Mouse (Mus musculus): ENCODE results near the gene Sh3bgrl2. TPM values are rescaled to one million over a fixed set of nuclear protein-coding genes. Genes with fewer than 3 reads are reported as not detected.

The Sh3bgrl2 gene
- total RNA-seq, 1 experiment from 2014 or later = 2.4 TPM

DNA sequence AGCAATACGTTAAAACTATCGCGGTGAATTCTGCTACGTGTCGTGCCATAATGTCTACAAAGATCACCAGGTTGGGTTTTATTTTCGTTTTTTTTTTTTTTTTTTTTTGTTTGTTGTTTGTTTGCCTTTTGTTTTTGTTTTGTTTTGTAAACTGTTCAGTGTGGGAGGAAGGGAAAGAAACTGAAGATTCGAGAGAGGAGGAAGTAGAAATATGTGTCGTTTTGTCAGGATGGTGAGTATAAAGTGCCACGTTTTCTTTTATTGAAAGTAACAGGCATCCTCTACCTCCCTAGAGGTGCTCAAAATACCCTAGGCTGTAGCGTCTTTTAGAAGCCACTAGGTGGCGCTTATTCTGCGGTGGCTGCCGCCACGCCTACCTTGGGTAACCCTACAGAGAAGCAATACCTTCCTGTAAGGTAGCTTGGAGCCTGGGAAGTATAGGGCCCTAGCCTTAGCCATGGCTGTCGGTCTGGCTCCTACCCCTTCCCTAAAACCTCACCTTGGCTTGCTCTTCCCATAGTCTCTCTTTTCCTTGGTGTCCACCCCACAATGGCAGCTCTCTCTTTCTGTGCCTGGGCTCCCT lies 104.6 kb downstream of the Sh3bgrl2 start:
- ATAC-seq (replicated peaks; ENCODE audit: insufficient number of reproducible peaks, low FRiP score, low TSS enrichment, poor library complexity, severe bottlenecking) = no peak

GRCm38 (mm10) chr9:83654601-83655000 lies 106.5 kb downstream of the Sh3bgrl2 start:
- no peak for ATAC-seq (replicated peaks; ENCODE audit: insufficient number of reproducible peaks, low FRiP score, low TSS enrichment, poor library complexity, severe bottlenecking)

DNA sequence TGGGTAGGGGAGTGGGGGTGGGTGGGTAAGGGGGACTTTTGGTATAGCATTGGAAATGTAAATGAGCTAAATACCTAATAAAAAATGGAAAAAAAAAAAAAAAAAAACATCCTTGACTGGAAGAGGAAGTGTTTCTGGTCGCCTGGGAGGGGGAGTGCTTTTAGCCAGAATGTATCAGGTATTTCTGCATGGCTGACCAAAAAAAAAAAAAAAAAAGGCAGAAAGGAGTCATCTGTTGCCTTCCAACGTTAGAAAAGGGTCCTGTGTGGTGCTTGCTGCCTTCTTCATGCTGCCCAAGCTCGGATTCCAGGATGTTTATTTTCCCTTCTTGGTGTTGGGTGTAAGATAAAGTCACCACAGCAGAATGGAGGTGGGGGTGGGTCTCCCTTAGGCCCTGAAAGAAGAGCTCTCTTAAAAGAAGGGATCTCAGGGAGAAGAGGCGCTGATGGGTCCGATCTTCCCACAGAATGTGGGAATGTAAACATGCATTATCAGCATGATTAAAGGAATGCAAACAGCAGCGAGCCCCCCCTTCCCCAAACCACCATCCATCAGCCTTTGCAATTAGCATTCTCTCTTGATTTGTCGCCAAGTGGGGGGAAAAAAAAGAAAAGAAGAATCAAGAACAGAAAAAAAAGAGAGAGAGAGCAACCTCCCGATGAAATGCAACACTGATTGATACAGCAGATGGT lies 109.0 kb downstream of the Sh3bgrl2 start:
- ATAC-seq (replicated peaks; ENCODE audit: insufficient number of reproducible peaks, low FRiP score, low TSS enrichment, poor library complexity, severe bottlenecking) = no peak

GRCm38 (mm10) chr9:83657652-83658002 lies 109.5 kb downstream of the Sh3bgrl2 start:
- no peak for ATAC-seq (replicated peaks; ENCODE audit: insufficient number of reproducible peaks, low FRiP score, low TSS enrichment, poor library complexity, severe bottlenecking)

- no peak for ATAC-seq (replicated peaks; ENCODE audit: insufficient number of reproducible peaks, low FRiP score, low TSS enrichment, poor library complexity, severe bottlenecking)
Observed at GRCm38 (mm10) chr9:83659081-83659480, 111.0 kb downstream of the Sh3bgrl2 start.

DNA sequence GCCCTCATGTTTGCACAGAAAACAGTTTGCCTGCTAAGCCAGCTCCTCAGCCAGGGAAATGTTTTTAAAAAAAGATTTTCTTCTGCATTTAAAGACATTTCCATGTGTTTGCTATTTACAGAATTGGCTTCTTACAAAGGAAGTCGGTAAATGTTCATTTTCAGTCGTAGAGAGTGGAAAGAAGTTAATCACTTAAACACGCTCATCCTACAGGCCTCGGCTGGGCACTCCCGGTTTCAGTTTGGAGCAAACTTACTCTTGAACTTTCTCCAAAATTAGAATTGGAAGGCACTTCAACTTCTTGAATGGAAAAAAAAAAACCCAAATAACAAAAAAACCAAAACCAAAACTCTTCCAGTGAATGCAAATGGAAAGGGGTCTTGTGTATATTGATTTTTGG lies 113.7 kb downstream of the Sh3bgrl2 start:
- no peak for ATAC-seq (replicated peaks; ENCODE audit: insufficient number of reproducible peaks, low FRiP score, low TSS enrichment, poor library complexity, severe bottlenecking)

- no peak for ATAC-seq (replicated peaks; ENCODE audit: insufficient number of reproducible peaks, low FRiP score, low TSS enrichment, poor library complexity, severe bottlenecking)
Observed at GRCm38 (mm10) chr9:83663981-83664897, 116.1 kb downstream of the Sh3bgrl2 start.

DNA sequence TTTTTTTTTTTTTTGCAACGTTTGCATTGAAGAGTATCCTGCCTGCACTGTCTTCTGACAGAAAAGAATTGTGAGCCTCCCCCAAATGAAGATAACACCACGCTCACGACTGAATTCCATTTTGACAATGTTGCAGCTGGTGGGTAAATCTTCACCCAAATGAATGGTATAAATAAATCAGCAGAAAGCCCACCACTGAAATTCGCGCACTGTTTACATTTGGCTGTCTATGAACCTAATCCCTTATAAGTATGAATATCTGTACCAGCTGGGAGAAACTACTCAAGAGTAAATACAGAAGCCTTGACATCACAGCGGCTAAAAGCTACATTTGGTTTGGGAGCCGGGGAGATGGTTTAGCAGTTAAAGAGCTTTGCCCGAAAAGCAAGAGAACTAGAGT lies 116.8 kb downstream of the Sh3bgrl2 start:
- ATAC-seq (replicated peaks; ENCODE audit: insufficient number of reproducible peaks, low FRiP score, low TSS enrichment, poor library complexity, severe bottlenecking) = no peak

DNA sequence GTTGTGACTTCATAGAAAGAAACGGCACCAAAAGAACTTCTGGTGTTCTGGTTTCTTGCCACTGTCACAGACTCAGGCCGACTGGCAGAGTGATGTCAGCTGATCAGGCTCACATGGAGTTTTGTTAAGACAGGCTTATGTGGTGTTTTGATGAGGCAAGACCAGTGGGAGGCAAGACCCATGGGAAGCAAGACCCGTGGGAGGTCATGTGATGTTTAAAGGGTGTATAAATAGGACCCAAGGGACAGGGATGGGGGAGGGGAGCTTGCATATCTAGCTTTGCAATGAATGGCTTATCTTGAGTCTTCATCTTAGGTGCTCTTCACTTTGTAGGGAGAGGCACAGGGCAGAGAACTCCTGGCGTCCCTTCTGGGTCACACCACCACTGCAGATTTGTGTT lies 118.9 kb downstream of the Sh3bgrl2 start:
- no peak for ATAC-seq (replicated peaks; ENCODE audit: insufficient number of reproducible peaks, low FRiP score, low TSS enrichment, poor library complexity, severe bottlenecking)

GRCm38 (mm10) chr9:83679626-83680025 lies 131.5 kb downstream of the Sh3bgrl2 start:
- no peak for ATAC-seq (replicated peaks; ENCODE audit: insufficient number of reproducible peaks, low FRiP score, low TSS enrichment, poor library complexity, severe bottlenecking)

DNA sequence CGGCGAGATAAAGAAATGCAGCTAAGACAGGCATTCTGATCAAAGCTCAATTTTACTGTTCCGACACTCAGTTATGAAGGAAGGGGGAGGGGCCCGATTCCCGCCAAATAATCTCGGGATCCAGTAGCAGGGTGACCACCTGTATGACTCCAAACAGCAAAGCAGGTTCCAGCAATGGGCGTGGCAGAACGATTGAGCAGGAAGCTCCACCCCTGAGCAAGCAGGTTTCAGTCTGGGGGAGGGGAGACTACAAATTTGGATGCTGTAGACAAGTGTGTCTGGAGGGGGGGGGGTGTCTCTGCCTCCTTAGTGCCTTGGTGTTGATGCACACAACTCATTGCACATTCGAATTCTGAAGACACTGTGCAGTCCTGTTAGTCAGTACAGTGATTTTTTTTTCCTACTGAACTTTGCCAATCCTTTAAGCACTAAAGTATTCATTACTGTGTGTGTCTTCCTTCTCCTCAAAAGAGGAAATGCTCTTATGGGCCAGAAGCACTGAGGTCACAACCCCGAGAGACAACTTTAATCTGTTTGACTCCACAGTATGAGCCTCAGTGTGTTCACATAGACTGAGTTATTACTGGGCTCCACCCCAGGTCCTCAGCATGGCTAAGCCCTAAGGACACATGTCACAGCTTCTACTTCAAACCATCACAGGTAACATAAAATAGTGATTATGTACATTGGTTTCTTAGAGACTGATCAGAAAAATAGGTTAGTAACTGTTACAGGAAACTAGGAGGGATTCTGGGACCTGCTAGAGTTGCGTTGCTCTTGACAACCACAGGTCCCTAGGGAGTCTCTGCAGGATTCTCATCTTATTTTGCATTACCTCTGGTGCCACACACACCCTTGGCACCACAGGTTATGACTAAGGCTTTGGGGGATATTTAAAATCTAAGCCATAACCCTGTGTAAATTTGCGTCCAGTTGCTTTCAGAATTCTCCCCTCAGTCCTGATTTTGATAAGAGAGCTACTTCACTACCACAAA lies 133.8 kb downstream of the Sh3bgrl2 start:
- ATAC-seq (replicated peaks; ENCODE audit: insufficient number of reproducible peaks, low FRiP score, low TSS enrichment, poor library complexity, severe bottlenecking) = no peak

GRCm38 (mm10) chr9:83686511-83687100 lies 138.5 kb downstream of the Sh3bgrl2 start:
- ATAC-seq (replicated peaks; ENCODE audit: insufficient number of reproducible peaks, low FRiP score, low TSS enrichment, poor library complexity, severe bottlenecking) = no peak

DNA sequence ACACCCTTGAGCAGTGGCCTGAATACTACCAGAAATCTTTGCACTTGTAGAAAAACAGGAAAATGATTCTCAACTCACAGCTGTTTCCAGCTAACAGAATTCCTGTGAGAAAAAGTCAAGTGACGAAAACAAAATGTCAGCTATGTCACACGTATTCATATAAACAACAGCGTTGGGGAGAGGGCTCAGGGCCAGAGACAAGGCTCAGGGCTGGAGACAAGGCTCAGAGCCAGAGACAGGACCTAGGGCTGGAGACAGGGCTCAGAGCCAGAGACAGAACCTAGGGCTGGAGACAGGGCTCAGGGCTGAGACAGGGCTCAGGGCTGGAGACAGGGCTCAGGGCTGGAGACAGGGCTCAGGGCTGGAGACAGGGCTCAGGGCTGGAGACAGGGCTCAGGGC lies 139.8 kb downstream of the Sh3bgrl2 start:
- ATAC-seq (replicated peaks; ENCODE audit: insufficient number of reproducible peaks, low FRiP score, low TSS enrichment, poor library complexity, severe bottlenecking) = no peak

Other genes with a start within 250 kb of the Sh3bgrl2 start
- 0.67 to 6.3 TPM (median 4.6 TPM) in 3 replicates for gene Lca5, start 107.2 kb upstream of the Sh3bgrl2 start, total RNA-seq (2017)

Data from monocyte, adult 5-6 weeks (primary cell).